Mouse (Mus musculus) stomach, embryonic 14.5 days (tissue): ENCODE data around the gene Zfhx3. TPM values are rescaled to one million over a fixed set of nuclear protein-coding genes. Genes with fewer than 3 reads are reported as not detected.

Experiments used
- ATAC-seq: fragments of 200-750 bp; cut with Nextera tagmentation; 2 replicates; pipeline ENCODE4 v1.8.0; 2017; ENCODE audit warnings: low read depth, moderate TSS enrichment; ENCODE audit not compliant: insufficient number of reproducible peaks, insufficient read depth, low FRiP score
- H3K27ac ChIP-seq: fragments of 300-500 bp; sonication (generic); 2 replicates; pipeline ENCODE4 v1.5.1; 2014; ENCODE audit warnings: mild to moderate bottlenecking, low read length, moderate library complexity, mixed read lengths
- H3K27me3 ChIP-seq: fragments of 300-500 bp; sonication (generic); 2 replicates; pipeline ENCODE4 v1.6.1; 2014; ENCODE audit warnings: low read length, control low read depth, mixed read lengths; ENCODE audit not compliant: control insufficient read depth, insufficient read depth
- H3K36me3 ChIP-seq: fragments of 300-500 bp; sonication (generic); 2 replicates; pipeline ENCODE4 v1.6.1; 2014; ENCODE audit warnings: mild to moderate bottlenecking, control low read depth, low read length, moderate library complexity, mixed read lengths; ENCODE audit not compliant: control insufficient read depth, insufficient read depth
- H3K4me1 ChIP-seq: fragments of 300-500 bp; sonication (generic); 2 replicates; pipeline ENCODE4 v1.6.1; 2014; ENCODE audit warnings: low read length, control low read depth, mixed read lengths; ENCODE audit not compliant: control insufficient read depth, insufficient read depth
- H3K4me2 ChIP-seq: fragments of 300-500 bp; sonication (generic); replicated peaks from 2 replicates; pipeline ENCODE4 v1.6.1; 2014; ENCODE audit warnings: low read depth, low read length, control low read depth
- H3K4me3 ChIP-seq: fragments of 300-500 bp; sonication (generic); 2 replicates; pipeline ENCODE4 v1.5.1; 2014; ENCODE audit warnings: low read depth, low read length, control low read depth
- H3K9ac ChIP-seq: fragments of 300-500 bp; sonication (generic); replicated peaks from 2 replicates; pipeline ENCODE4 v1.6.1; 2014; ENCODE audit warnings: low read depth, mild to moderate bottlenecking, control low read depth, low read length, moderate library complexity, mixed read lengths
- H3K9me3 ChIP-seq: fragments of 300-500 bp; sonication (generic); 2 replicates; pipeline ENCODE4 v1.6.1; 2016; ENCODE audit warnings: low read depth, low read length, control low read depth; ENCODE audit not compliant: control insufficient read depth
- WGBS: fragments of 180-500 bp; shearing (Covaris S2); extraction: QIAGEN DNeasy Blood & Tissue Kit; methylation state at CpG from one replicate; pipeline ENCODE4 v1.1.7; 2014; 5-methylcytosine and 5-hydroxymethylcytosine counted together
- polyA plus RNA-seq: library from polyadenylated mRNA; unstranded; fragments of >200 nt; fragmentation: Nextera tagmentation; extraction: Ambion mirVana; gene quantifications from 2 replicates; pipeline ENCODE4 v1.2.1, GENCODE M21; 2014

Zfhx3 gene
- polyA plus RNA-seq, 1 experiment from 2014 or later: 25.4 TPM

DNA sequence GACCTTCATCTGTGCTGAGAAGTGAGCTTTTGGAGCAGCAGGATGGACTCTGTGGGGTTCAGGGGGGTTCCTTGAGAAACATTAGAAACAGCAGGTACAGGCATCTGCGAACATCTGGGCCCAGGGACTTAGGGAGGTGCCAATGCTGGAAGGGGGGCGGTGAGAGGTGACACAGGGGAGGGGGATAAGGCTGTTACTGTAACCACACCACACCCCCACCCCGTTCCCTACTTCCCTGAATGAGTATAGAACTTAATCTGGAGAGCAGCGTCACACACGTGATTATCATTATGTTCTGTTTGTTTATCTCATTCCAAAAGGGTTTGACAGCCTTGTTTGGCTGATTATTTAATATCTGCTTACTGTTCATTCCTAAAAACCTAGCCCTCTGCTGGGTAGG is 933.3 kb downstream of the Zfhx3 start:
- Histone ChIP-seq H3K4me1 (peaks cover under 1% of the 10 kb centered on the region; the same call in 1 of the 2 replicates), H3K4me2 (no peak overlapping the region), H3K9ac (no peak overlapping the region), H3K9me3 (no peaks in the 10 kb centered on the region), H3K27ac (no peak overlapping the region), H3K36me3 (no peaks in the 10 kb centered on the region), H3K4me3 (no peak overlapping the region), H3K27me3 (no peaks in the 10 kb centered on the region)
- 83% methylated on average over 5 of the region's 5 CpGs for WGBS
- ATAC-seq: no peak

DNA sequence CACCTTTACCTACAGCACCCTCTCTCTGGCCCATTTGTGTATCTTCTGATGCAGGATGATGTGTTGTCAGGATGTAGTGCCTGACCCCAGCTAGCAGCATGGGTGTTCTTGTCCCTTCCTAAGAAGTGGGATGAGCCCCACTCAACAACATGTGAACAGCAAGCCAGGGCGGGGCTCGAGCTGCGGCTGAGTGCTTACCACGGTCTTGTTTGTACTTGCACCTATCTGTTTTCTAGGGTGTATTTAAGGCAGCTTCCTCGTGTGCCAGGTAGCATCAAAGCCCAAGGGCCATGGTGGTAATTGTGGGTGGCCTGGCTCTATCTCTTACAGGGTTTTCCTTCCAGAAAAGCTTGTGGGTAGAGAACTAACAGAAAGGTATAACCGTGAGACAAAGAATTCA is 937.7 kb downstream of the Zfhx3 start:
- no peak overlapping the region for H3K4me2 ChIP-seq
- 79% methylated on average over 6 of the region's 6 CpGs for WGBS
- H3K9me3 ChIP-seq: no peaks in the 10 kb centered on the region
- no peak overlapping the region for H3K27ac ChIP-seq
- H3K36me3 ChIP-seq: 0 out of 2 replicates have a peak, but pooled peaks cover 3% of the 10 kb centered on the region
- H3K4me1 ChIP-seq: peaks cover 7% of the 10 kb centered on the region
- no peak overlapping the region for H3K4me3 ChIP-seq
- ATAC-seq: no peak
- H3K9ac ChIP-seq: no peak overlapping the region
- H3K27me3 ChIP-seq: no peaks in the 10 kb centered on the region

DNA sequence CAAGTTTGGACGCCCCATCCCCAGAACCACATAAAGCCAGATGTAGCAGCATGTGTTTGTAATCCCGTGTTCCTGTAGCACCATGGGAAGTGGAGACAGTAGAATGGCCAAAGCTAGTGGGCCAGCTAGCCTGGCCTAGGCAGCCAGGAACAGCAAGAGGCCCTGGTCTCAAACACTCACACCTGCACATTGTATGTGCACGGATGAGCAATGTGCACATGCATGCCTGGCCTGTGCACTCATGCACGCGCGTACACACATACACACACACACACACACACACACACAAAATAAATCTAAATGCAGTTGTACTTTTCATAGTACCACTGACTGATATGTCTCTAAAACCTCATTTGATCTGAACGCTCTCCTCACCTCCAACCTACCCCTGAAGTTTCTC is 938.9 kb downstream of the Zfhx3 start:
- WGBS: 95% methylated on average over 7 of the region's 7 CpGs
- no peak overlapping the region for H3K4me2 ChIP-seq
- H3K36me3 ChIP-seq: 0 out of 2 replicates have a peak, but pooled peaks cover 3% of the 10 kb centered on the region
- H3K27me3 ChIP-seq: no peaks in the 10 kb centered on the region
- no peak overlapping the region for H3K9ac ChIP-seq
- no peaks in the 10 kb centered on the region for H3K9me3 ChIP-seq
- no peak overlapping the region for H3K27ac ChIP-seq
- H3K4me1 ChIP-seq: peaks cover 19% of the 10 kb centered on the region
- no peak overlapping the region for H3K4me3 ChIP-seq
- ATAC-seq: no peak

DNA sequence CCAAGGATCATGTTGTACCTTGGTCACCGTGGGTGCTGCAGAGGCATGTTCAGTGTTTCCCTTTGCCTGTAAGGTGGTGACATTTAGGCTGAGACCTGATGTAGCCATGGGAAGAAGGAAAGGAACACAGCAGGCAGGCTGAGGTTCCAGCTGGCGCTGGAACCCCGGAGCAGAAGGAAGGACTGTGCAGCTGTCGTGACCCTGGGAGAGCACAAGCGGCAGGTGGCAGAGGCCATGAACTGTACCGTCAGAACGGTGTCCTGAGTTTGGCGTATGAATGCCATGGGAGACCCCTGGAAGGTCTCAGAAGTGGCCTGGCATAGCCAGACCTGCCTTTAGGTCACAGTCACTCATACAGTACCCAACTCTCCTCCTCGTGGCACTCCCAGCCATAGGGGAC is 939.6 kb downstream of the Zfhx3 start:
- no peak overlapping the region for H3K9ac ChIP-seq
- no peak overlapping the region for H3K27ac ChIP-seq
- WGBS: 78% methylated on average over 9 of the region's 9 CpGs
- H3K4me1 ChIP-seq: peaks cover 26% of the 10 kb centered on the region
- H3K4me3 ChIP-seq: no peak overlapping the region
- no peaks in the 10 kb centered on the region for H3K9me3 ChIP-seq
- H3K27me3 ChIP-seq: no peaks in the 10 kb centered on the region
- H3K36me3 ChIP-seq: 0 out of 2 replicates have a peak, but pooled peaks cover 3% of the 10 kb centered on the region
- no peak for ATAC-seq
- no peak overlapping the region for H3K4me2 ChIP-seq

- no peak for ATAC-seq
- WGBS: 75% methylated on average over 6 of the region's 6 CpGs
- Histone ChIP-seq H3K9ac (no peak overlapping the region), H3K27me3 (no peaks in the 10 kb centered on the region), H3K9me3 (no peaks in the 10 kb centered on the region), H3K36me3 (0 out of 2 replicates have a peak, but pooled peaks cover 3% of the 10 kb centered on the region), H3K4me3 (no peak overlapping the region), H3K27ac (no peak overlapping the region), H3K4me2 (no peak overlapping the region), H3K4me1 (peaks cover 27% of the 10 kb centered on the region)
These were observed 940.9 kb downstream of the Zfhx3 start for GRCm38 (mm10) chr8:108883381-108883780.

DNA sequence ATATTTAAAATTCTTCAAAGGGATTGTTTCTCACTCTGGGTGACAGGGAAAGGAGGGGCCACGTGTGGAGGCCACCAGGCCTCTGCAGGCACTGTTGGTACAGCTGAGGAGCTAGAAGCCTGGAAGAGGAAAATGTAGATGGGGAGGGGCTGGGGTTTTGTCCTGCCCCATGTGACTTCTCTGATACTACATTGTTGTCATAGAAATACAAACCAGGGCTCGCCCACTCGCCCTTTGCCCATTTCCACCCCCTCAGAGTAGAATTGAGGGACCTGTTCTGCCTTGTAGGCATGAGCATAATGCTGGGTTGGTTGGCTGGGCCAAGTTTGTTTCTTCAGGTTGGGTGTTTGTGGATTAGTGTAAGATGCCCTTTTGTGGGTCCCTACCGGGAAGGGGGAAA is 942.5 kb downstream of the Zfhx3 start:
- WGBS: 56% methylated on average over 4 of the region's 4 CpGs
- Histone ChIP-seq H3K9me3 (no peaks in the 10 kb centered on the region), H3K9ac (no peak overlapping the region), H3K4me2 (no peak overlapping the region), H3K4me3 (no peak overlapping the region), H3K27me3 (no peaks in the 10 kb centered on the region), H3K36me3 (0 out of 2 replicates have a peak, but pooled peaks cover 3% of the 10 kb centered on the region), H3K27ac (peak overlapping the region; percentile 72), H3K4me1 (peaks cover 36% of the 10 kb centered on the region)
- peak; percentile 61; the same call in 1 of the 2 replicates for ATAC-seq

DNA sequence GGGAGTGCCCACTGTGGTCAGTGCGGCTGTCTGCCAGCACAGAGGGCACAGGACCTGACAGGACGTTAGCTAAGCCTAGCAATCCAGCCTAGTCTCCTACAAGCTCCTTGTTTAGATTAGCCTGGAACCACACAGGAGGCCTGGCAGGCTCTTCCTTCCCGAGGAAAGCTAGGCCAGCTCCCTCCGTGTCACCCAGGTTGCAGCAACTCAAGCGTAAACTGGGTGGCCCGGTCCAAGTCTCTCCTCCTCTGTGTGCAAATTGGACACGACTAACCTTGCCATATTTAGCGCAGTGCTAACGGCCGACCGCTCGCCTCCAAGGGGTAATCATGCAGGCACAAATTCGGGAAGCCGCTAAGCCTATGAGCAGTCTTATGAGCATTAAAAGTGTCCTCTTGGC is 943.0 kb downstream of the Zfhx3 start:
- no peak overlapping the region for H3K9ac ChIP-seq
- peak; percentile 5; the same call in 1 of the 2 replicates for ATAC-seq
- H3K27me3 ChIP-seq: no peaks in the 10 kb centered on the region
- H3K27ac ChIP-seq: peak overlapping the region; percentile 72
- H3K4me1 ChIP-seq: peaks cover 37% of the 10 kb centered on the region
- 0 out of 2 replicates have a peak, but pooled peaks cover 3% of the 10 kb centered on the region for H3K36me3 ChIP-seq
- H3K4me3 ChIP-seq: no peak overlapping the region
- no peak overlapping the region for H3K4me2 ChIP-seq
- H3K9me3 ChIP-seq: no peaks in the 10 kb centered on the region
- whole genome bisulfite sequencing: 55% methylated on average over 14 of the region's 14 CpGs

GRCm38 (mm10) chr8:108885861-108886260 is 943.4 kb downstream of the Zfhx3 start:
- Histone ChIP-seq H3K27me3 (no peaks in the 10 kb centered on the region), H3K9me3 (no peaks in the 10 kb centered on the region), H3K27ac (peak overlapping the region; percentile 72), H3K36me3 (0 out of 2 replicates have a peak, but pooled peaks cover 3% of the 10 kb centered on the region), H3K4me1 (peaks cover 37% of the 10 kb centered on the region), H3K4me3 (no peak overlapping the region), H3K4me2 (no peak overlapping the region), H3K9ac (no peak overlapping the region)
- ATAC-seq: no peak
- 51% methylated on average over 12 of the region's 12 CpGs for WGBS
